27 mouse cellular contexts compared by ENCODE assay signal in the genomic region with DNA sequence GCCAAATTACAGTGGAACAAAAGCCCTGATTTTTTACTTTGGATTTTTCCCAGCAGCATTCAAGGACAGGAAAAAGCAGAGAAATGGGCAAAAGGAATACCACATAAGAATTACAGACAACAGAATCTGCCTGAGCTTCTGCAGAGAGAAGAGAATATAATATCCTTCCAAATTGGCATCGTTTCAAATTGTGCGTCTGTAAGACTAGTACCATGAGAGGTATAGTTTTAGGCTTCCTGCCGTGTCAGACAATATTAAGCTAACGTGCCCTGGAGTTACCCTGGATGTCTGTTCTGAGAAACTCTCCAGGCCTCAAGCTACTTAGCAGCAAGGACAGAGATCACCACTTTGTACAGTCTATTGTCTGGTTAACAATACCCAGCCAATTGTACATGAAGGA.
DNase-seq lines count a peak whose midpoint lies in the region; ATAC-seq and TF ChIP-seq lines count a peak whose summit lies in the region.
"Had no signal": no experiment of that assay in that cellular context is flagged by ENCODE, and none has a peak within 500 bp of the region (broad histone marks: within the 10 kb centered on the region; RNA-seq: fewer than 3 reads in every experiment).

No protein-coding gene starts in this region.

- H3K9me3 ChIP-seq in hindbrain, embryonic 14.5 days (ENCODE audit: control insufficient read depth, low read length), result peaks cover 4% of the 10 kb centered on the region
- no peaks in the 10 kb centered on the region for H3K9me3 ChIP-seq in hindbrain, embryonic 13.5 days
- no peaks in the 10 kb centered on the region for H3K9me3 ChIP-seq in midbrain, postnatal 0 days (ENCODE audit: low read length)
- H3K9me3 ChIP-seq in midbrain, embryonic 16.5 days (replicated peaks; ENCODE audit: control insufficient read depth, low read length, poor library complexity, severe bottlenecking), result no peaks in the 10 kb centered on the region
- H3K9me3 ChIP-seq: embryonic facial prominence, embryonic 12.5 days; heart, embryonic 15.5 days; limb, embryonic 13.5 days; liver, embryonic 13.5 days; lung, embryonic 15.5 days; megakaryocyte, embryonic 14.5 days had no signal

- TF ChIP-seq CTCF in midbrain, postnatal 0 days (IDR thresholded peaks at IDR 0.05), result no peak

- DNase-seq in cerebellum, postnatal 10 days, result peak; percentile 2 to 19
- DNase-seq in cerebellum, adult 18-20 months, result no peak
- peak; percentile 32 for DNase-seq in hindbrain, embryonic 14.5 days (ENCODE audit: low spot score)
- DNase-seq in midbrain, postnatal 0 days (ENCODE audit: low spot score), result peak; percentile 13
- no peak for DNase-seq in adrenal gland, adult (ENCODE audit: inconsistent age in 2 of 2, low spot score in 1 of 2)
- DNase-seq in adrenal gland, postnatal 4 days (ENCODE audit: low spot score in 2 of 2), result no peak
- DNase-seq: adrenal gland, postnatal 10 days; cerebellum, adult 11 months; gastrocnemius, adult 2 months; heart, postnatal 4 days; kidney, postnatal 25 days; layer of hippocampus, postnatal 36 days; liver, embryonic 13.5 days; lung, postnatal 36 days; thymus, adult 2 months had no signal

- H3K4me3 ChIP-seq in hindbrain, embryonic 14.5 days (replicated peaks; ENCODE audit: low read length), result no peak overlapping the region
- no peak overlapping the region for H3K4me3 ChIP-seq in hindbrain, embryonic 13.5 days
- H3K4me3 ChIP-seq in midbrain, postnatal 0 days (ENCODE audit: low read depth, low read length), result no peak overlapping the region
- no peak overlapping the region for H3K4me3 ChIP-seq in midbrain, embryonic 16.5 days (ENCODE audit: low read depth, low read length)
- H3K4me3 ChIP-seq: embryonic facial prominence, embryonic 12.5 days; erythroblast, embryonic 14.5 days; gastrocnemius, adult 2 months; heart, embryonic 15.5 days; layer of hippocampus, adult 2 months; limb, embryonic 13.5 days; liver, embryonic 13.5 days; lung, embryonic 15.5 days; megakaryocyte, embryonic 14.5 days had no signal

- no peak overlapping the region for H3K27ac ChIP-seq in hindbrain, embryonic 14.5 days
- H3K27ac ChIP-seq in hindbrain, embryonic 13.5 days, result no peak overlapping the region
- no peak overlapping the region for H3K27ac ChIP-seq in midbrain, postnatal 0 days (ENCODE audit: low read depth, low read length)
- H3K27ac ChIP-seq in midbrain, embryonic 16.5 days (ENCODE audit: low read length), result no peak overlapping the region
- H3K27ac ChIP-seq: embryonic facial prominence, embryonic 12.5 days; gastrocnemius, adult 2 months; heart, embryonic 15.5 days; layer of hippocampus, adult 2 months; limb, embryonic 13.5 days; liver, embryonic 13.5 days; lung, embryonic 15.5 days; stomach, postnatal 0 days had no signal

- WGBS in hindbrain, embryonic 14.5 days, result 39% methylated on average over 4 of the region's 4 CpGs
- 45% methylated on average over 4 of the region's 4 CpGs for WGBS in hindbrain, embryonic 13.5 days
- 25% methylated on average over 4 of the region's 4 CpGs for WGBS in midbrain, postnatal 0 days
- WGBS in midbrain, embryonic 16.5 days, result 37% methylated on average over 4 of the region's 4 CpGs

- H3K27me3 ChIP-seq in hindbrain, embryonic 14.5 days (ENCODE audit: control insufficient read depth, insufficient read depth, low read length), result no peaks in the 10 kb centered on the region
- H3K27me3 ChIP-seq in hindbrain, embryonic 13.5 days, result no peaks in the 10 kb centered on the region
- no peaks in the 10 kb centered on the region for H3K27me3 ChIP-seq in midbrain, postnatal 0 days (ENCODE audit: insufficient read depth, low read length)
- no peaks in the 10 kb centered on the region for H3K27me3 ChIP-seq in midbrain, embryonic 16.5 days (ENCODE audit: control insufficient read depth, insufficient read depth, low read depth, low read length)
- H3K27me3 ChIP-seq: embryonic facial prominence, embryonic 12.5 days; heart, embryonic 15.5 days; limb, embryonic 13.5 days; liver, embryonic 13.5 days; lung, embryonic 15.5 days; megakaryocyte, embryonic 14.5 days had no signal

- no peak for ATAC-seq in hindbrain, embryonic 14.5 days (ENCODE audit: low FRiP score)
- ATAC-seq in hindbrain, embryonic 13.5 days (ENCODE audit: low FRiP score), result no peak
- no peak for ATAC-seq in midbrain, postnatal 0 days (ENCODE audit: low FRiP score)
- ATAC-seq in midbrain, embryonic 16.5 days, result no peak; the same call in 1 of the 2 replicates
- ATAC-seq: activated CD4-positive, CD25-positive, alpha-beta regulatory T cell, adult 4 months; intestine, postnatal 0 days had no signal

- no peak overlapping the region for H3K9ac ChIP-seq in hindbrain, embryonic 14.5 days
- no peak overlapping the region for H3K9ac ChIP-seq in hindbrain, embryonic 13.5 days
- H3K9ac ChIP-seq in midbrain, postnatal 0 days (replicated peaks; ENCODE audit: low read length, poor library complexity, severe bottlenecking), result no peak overlapping the region
- no peak overlapping the region for H3K9ac ChIP-seq in midbrain, embryonic 16.5 days (ENCODE audit: low read depth, low read length)
- H3K9ac ChIP-seq: embryonic facial prominence, embryonic 12.5 days; heart, embryonic 15.5 days; limb, embryonic 13.5 days; liver, embryonic 13.5 days; lung, embryonic 15.5 days had no signal

- no peak overlapping the region for H3K4me2 ChIP-seq in hindbrain, embryonic 14.5 days (replicated peaks)
- H3K4me2 ChIP-seq in hindbrain, embryonic 13.5 days, result no peak overlapping the region
- no peak overlapping the region for H3K4me2 ChIP-seq in midbrain, postnatal 0 days (ENCODE audit: low read depth, low read length, poor library complexity, severe bottlenecking)
- H3K4me2 ChIP-seq in midbrain, embryonic 16.5 days (ENCODE audit: low read length), result no peak overlapping the region
- H3K4me2 ChIP-seq: embryonic facial prominence, embryonic 12.5 days; heart, embryonic 15.5 days; limb, embryonic 13.5 days; liver, embryonic 13.5 days; lung, embryonic 15.5 days had no signal

- H3K4me1 ChIP-seq in hindbrain, embryonic 14.5 days (replicated peaks; ENCODE audit: control insufficient read depth, insufficient read depth, low read length), result no peaks in the 10 kb centered on the region
- H3K4me1 ChIP-seq in hindbrain, embryonic 13.5 days (replicated peaks), result no peaks in the 10 kb centered on the region
- no peaks in the 10 kb centered on the region for H3K4me1 ChIP-seq in midbrain, postnatal 0 days (ENCODE audit: insufficient read depth, low read length)
- no peaks in the 10 kb centered on the region for H3K4me1 ChIP-seq in midbrain, embryonic 16.5 days (ENCODE audit: control insufficient read depth, insufficient read depth, low read length)
- H3K4me1 ChIP-seq: embryonic facial prominence, embryonic 12.5 days; heart, embryonic 15.5 days; limb, embryonic 13.5 days; liver, embryonic 13.5 days; lung, embryonic 15.5 days; megakaryocyte, embryonic 14.5 days had no signal

- no peaks in the 10 kb centered on the region for H3K36me3 ChIP-seq in hindbrain, embryonic 14.5 days (replicated peaks; ENCODE audit: control insufficient read depth, insufficient read depth)
- H3K36me3 ChIP-seq in hindbrain, embryonic 13.5 days, result no peaks in the 10 kb centered on the region
- H3K36me3 ChIP-seq in midbrain, postnatal 0 days (ENCODE audit: insufficient read depth, low read length), result no peaks in the 10 kb centered on the region
- H3K36me3 ChIP-seq in midbrain, embryonic 16.5 days (ENCODE audit: control insufficient read depth, insufficient read depth, low read length), result no peaks in the 10 kb centered on the region
- H3K36me3 ChIP-seq: embryonic facial prominence, embryonic 12.5 days; heart, embryonic 15.5 days; limb, embryonic 13.5 days; liver, embryonic 13.5 days; lung, embryonic 15.5 days had no signal

Comparison
In these comparisons a context has a peak if more than half of its experiments do, and no peak if none do; other contexts are left out.
1. DNase-seq: peak in cerebellum, postnatal 10 days (2 of 2), hindbrain, embryonic 14.5 days (single experiment) and midbrain, postnatal 0 days (single experiment); none in cerebellum, adult 18-20 months (0 of 2), adrenal gland, adult (0 of 2) and adrenal gland, postnatal 4 days (0 of 2).